Mouse (Mus musculus): Measurements from ENCODE around the gene 5530401A14Rik.

5530401A14Rik gene

GRCm38 (mm10) chr11:81860250-81860972, at the start of gene 5530401A14Rik:
TSS of gene 5530401A14Rik (plus strand) at chr11:81860673.
- no peak for DNase-seq

GRCm38 (mm10) chr11:81814816-81815215, 45.7 kb upstream of the 5530401A14Rik start:
- no peak for DNase-seq

- DNase-seq: no peak
These were observed 43.9 kb upstream of the 5530401A14Rik start for GRCm38 (mm10) chr11:81816531-81816930.

- no peak for DNase-seq
These were observed 28.1 kb upstream of the 5530401A14Rik start for GRCm38 (mm10) chr11:81832381-81832780.

- DNase-seq: no peak
These were observed 22.0 kb upstream of the 5530401A14Rik start for GRCm38 (mm10) chr11:81838426-81838825.

- peak; percentile 46 for DNase-seq
These were observed 19.5 kb upstream of the 5530401A14Rik start for GRCm38 (mm10) chr11:81841001-81841400.

- peak; percentile 63 for DNase-seq
These were observed 15.3 kb upstream of the 5530401A14Rik start for GRCm38 (mm10) chr11:81845010-81845685.

- DNase-seq: no peak
These were observed 14.8 kb upstream of the 5530401A14Rik start for GRCm38 (mm10) chr11:81845686-81846036.

GRCm38 (mm10) chr11:81847773-81848490, 12.5 kb upstream of the 5530401A14Rik start:
- DNase-seq: no peak

GRCm38 (mm10) chr11:81865661-81866382, 5.3 kb downstream of the 5530401A14Rik start:
- DNase-seq: no peak

GRCm38 (mm10) chr11:81871506-81872213, 11.2 kb downstream of the 5530401A14Rik start:
- no peak for DNase-seq

GRCm38 (mm10) chr11:81896511-81896910, 36.0 kb downstream of the 5530401A14Rik start:
- no peak for DNase-seq

- DNase-seq: peak; percentile 4
These were observed 37.3 kb downstream of the 5530401A14Rik start for GRCm38 (mm10) chr11:81897547-81898354.

- no peak for DNase-seq
These were observed 41.8 kb downstream of the 5530401A14Rik start for GRCm38 (mm10) chr11:81902318-81902717.

GRCm38 (mm10) chr11:81908760-81909159, 48.3 kb downstream of the 5530401A14Rik start:
- no peak for DNase-seq

GRCm38 (mm10) chr11:81909397-81909894, 49.0 kb downstream of the 5530401A14Rik start:
- DNase-seq: no peak

GRCm38 (mm10) chr11:81913071-81913470, 52.6 kb downstream of the 5530401A14Rik start:
- DNase-seq: no peak

GRCm38 (mm10) chr11:81915501-81915900, 55.0 kb downstream of the 5530401A14Rik start:
- no peak for DNase-seq

GRCm38 (mm10) chr11:81923096-81923495, 62.6 kb downstream of the 5530401A14Rik start:
- DNase-seq: no peak

- no peak for DNase-seq
These were observed 63.2 kb downstream of the 5530401A14Rik start for GRCm38 (mm10) chr11:81923626-81924025.

- DNase-seq: no peak
These were observed 65.9 kb downstream of the 5530401A14Rik start for GRCm38 (mm10) chr11:81926393-81926792.

All from kidney, postnatal 10 days (tissue).